Mouse (Mus musculus) E14TG2a.4 (cell line): ENCODE results near the gene Adad2.

Experiments used
- CTCF ChIP-seq: conservative IDR thresholded peaks from 2 replicates; pipeline ENCODE4 v1.5.1; 2014; ENCODE audit warnings: low read length
- NANOG ChIP-seq: IDR thresholded peaks from 2 replicates; pipeline ENCODE4 v1.6.1; 2014; ENCODE audit warnings: borderline replicate concordance, low read length, mixed read lengths
- POU5F1 ChIP-seq: IDR thresholded peaks from 2 replicates; pipeline ENCODE4 v1.6.1; 2014; ENCODE audit warnings: low read length, borderline replicate concordance

- TF ChIP-seq CTCF (no peak), NANOG (no peak), POU5F1 (no peak)
These were observed 22.2 kb downstream of the Adad2 start for GRCm38 (mm10) chr8:119634616-119635336.
